Mouse (Mus musculus): ENCODE measurements at regions not wholly inside any gene's neighbourhood (a gene's known extent, or its start where the extent isn't known, plus 50 kb on each side); places are given as distances from the start of the nearest gene placed in this dataset.

DNA sequence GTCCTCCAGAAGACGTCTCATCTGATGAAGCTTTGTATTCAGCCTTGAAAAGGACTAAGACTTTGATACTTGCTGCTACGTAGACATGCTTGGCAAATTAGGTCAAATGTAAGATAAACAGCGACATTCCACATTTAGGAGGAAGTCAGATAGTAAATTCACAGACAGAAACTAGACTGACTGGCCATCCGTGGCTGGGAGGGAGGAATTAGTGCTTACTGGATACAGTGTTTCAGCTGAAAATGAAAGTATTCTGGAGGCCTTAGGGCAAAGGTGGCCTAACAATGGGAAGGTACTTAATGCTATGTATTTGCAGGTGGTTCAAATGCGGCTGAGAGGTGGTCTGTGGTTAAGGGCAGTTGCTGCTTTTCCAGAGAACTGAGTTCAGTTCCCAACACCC, 137.1 kb downstream of the Map3k7 start:
- no peak overlapping the region for H3K27ac ChIP-seq (ENCODE audit: insufficient read depth, low read depth, low read length)
- H3K4me1 ChIP-seq (ENCODE audit: control insufficient read depth, insufficient read depth, low read length) = no peaks in the 10 kb centered on the region
- TF ChIP-seq POLR2A (IDR thresholded peaks at IDR 0.05; ENCODE audit: insufficient read depth, low read depth, low read length) (no peak), CTCF (IDR thresholded peaks at IDR 0.05; ENCODE audit: insufficient read depth, low read depth, low read length) (no peak)
- WGBS = 76% methylated on average over 5 of the region's 5 CpGs
- H3K4me3 ChIP-seq (ENCODE audit: insufficient read depth, low read depth, low read length) = no peak overlapping the region

DNA sequence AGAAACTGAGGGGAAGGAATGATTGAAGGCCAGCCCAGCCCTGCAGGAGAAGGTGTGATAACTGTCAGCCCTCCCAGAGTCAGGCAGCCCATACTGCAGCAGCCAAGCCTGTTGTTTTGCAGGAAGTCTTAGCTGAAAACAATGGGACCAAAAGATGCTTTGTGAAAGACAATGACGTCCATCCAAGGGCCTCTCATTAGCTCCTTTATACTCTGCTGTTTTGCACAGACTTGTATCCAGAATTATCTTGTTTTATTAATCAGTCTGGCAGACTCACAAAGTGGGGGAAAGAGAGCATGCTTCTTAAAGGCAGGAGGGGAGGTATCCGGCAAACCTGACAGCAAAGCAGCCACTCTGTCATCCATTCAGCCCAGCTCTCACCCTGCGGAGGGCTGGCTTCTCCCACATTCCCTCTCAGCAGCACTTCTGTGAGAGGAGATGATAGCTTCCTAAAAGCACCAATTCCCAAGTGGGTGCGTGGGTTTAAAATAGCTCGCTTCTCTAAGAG, 131.9 kb upstream of the Bach2 start:
- no peak for TF ChIP-seq CTCF (IDR thresholded peaks at IDR 0.05; ENCODE audit: insufficient read depth, low read depth, low read length)
- TF ChIP-seq POLR2A (IDR thresholded peaks at IDR 0.05; ENCODE audit: insufficient read depth, low read depth, low read length) = no peak
- H3K27ac ChIP-seq (ENCODE audit: insufficient read depth, low read depth, low read length) = peak overlapping the region; percentile 61; the same call in 1 of the 2 replicates

DNA sequence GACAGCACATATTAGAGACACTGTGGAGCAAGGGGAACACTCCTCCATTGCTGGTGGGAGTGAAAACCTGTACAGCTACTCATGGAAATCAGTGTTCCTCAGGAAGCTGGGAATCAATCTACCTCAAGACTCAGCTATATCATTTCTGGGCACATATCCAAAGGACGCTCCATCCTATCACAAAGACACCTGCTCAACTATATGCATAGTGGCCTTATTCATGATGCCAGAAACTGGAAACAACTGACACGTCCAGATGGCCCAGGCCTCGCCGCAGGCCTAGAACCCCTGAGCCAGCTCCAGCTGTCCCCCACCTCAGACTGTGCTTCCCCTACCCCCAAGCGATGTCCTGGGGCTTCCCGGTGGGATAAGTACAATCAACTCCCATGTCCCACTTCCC, 116.3 kb upstream of the Bach2 start:
- Histone ChIP-seq H3K27ac (ENCODE audit: insufficient read depth, low read depth, low read length) (no peak overlapping the region), H3K4me3 (ENCODE audit: insufficient read depth, low read depth, low read length) (no peak overlapping the region), H3K4me1 (ENCODE audit: control insufficient read depth, insufficient read depth, low read length) (no peaks in the 10 kb centered on the region)
- WGBS = 93% methylated on average over 6 of the region's 6 CpGs
- TF ChIP-seq POLR2A (IDR thresholded peaks at IDR 0.05; ENCODE audit: insufficient read depth, low read depth, low read length) (no peak), CTCF (IDR thresholded peaks at IDR 0.05; ENCODE audit: insufficient read depth, low read depth, low read length) (no peak)

More for the DNA sequence above, 131.9 kb upstream of the Bach2 start:
- no peak overlapping the region for H3K4me3 ChIP-seq (ENCODE audit: insufficient read depth, low read depth, low read length)
- WGBS = 11% methylated on average over 5 of the region's 5 CpGs
- peaks cover 5% of the 10 kb centered on the region for H3K4me1 ChIP-seq (ENCODE audit: control insufficient read depth, insufficient read depth, low read length)

DNA sequence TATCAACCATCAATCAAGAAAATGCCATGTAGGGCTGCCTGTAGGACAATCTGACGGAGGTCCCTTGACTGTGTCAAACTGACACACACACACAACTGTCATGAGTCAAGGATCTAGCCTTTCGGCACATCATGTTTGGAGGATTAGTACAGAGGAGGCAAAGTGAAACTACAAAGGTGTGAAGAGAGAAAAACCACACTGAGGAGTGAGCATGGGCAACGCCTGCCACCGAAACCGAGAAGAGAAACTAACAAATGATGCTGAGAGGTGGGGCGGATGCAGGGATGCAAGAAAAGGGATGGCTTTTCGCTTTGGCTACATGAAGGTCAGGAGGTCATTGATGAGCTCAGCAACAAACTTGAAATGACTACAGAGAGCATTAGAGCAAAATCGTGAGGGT, 111.8 kb upstream of the Bach2 start:
- WGBS = 93% methylated on average over 8 of the region's 8 CpGs
- no peak for TF ChIP-seq CTCF (IDR thresholded peaks at IDR 0.05; ENCODE audit: insufficient read depth, low read depth, low read length)
- no peak for TF ChIP-seq POLR2A (IDR thresholded peaks at IDR 0.05; ENCODE audit: insufficient read depth, low read depth, low read length)
- H3K4me1 ChIP-seq (ENCODE audit: control insufficient read depth, insufficient read depth, low read length) = no peaks in the 10 kb centered on the region
- no peak overlapping the region for H3K27ac ChIP-seq (ENCODE audit: insufficient read depth, low read depth, low read length)
- H3K4me3 ChIP-seq (ENCODE audit: insufficient read depth, low read depth, low read length) = no peak overlapping the region

DNA sequence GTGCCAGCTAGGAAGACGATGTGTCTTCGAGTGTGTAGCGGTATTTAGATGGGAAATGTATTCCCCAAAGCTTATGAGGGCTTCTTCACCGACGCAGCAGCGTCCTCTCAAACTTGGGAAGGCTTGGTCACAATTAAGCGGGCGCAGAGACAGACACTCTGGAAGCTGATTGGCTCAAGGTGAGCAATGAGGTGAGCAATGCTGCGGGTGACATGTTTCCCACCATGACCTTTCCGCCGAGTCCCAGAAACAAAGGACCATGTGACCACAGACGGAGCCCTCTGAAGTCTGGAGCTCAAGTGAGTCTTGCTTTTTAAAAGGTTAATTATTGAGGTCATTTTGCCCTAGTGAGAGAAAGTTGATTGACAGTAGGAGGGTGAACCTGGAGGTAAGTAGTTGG, 108.0 kb upstream of the Bach2 start:
- no peak for TF ChIP-seq POLR2A (IDR thresholded peaks at IDR 0.05; ENCODE audit: insufficient read depth, low read depth, low read length)
- TF ChIP-seq CTCF (IDR thresholded peaks at IDR 0.05; ENCODE audit: insufficient read depth, low read depth, low read length) = no peak
- WGBS = 83% methylated on average over 12 of the region's 12 CpGs
- Histone ChIP-seq H3K4me3 (ENCODE audit: insufficient read depth, low read depth, low read length) (no peak overlapping the region), H3K4me1 (ENCODE audit: control insufficient read depth, insufficient read depth, low read length) (no peaks in the 10 kb centered on the region), H3K27ac (ENCODE audit: insufficient read depth, low read depth, low read length) (no peak overlapping the region)

DNA sequence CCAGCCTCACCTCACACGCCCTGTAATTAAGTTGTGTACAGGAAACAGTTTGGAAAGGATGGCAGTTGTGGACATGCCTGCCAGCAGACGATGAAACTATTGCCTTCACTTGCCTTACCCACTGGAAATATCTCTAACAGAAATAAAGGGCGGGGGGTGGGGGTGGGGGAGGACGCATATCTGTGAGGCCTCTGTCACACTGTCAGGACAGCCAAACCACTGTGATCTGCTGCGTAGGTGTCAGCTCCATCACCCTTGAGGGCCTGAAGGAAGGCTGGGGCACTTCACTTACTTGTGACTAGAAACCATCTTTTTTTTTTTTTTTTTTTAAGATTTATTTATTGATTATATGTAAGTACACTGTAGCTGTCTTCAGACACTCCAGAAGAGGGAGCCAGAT, 106.8 kb upstream of the Bach2 start:
- no peak for TF ChIP-seq CTCF (IDR thresholded peaks at IDR 0.05; ENCODE audit: insufficient read depth, low read depth, low read length)
- TF ChIP-seq POLR2A (IDR thresholded peaks at IDR 0.05; ENCODE audit: insufficient read depth, low read depth, low read length) = no peak
- WGBS = 88% methylated on average over 5 of the region's 5 CpGs

DNA sequence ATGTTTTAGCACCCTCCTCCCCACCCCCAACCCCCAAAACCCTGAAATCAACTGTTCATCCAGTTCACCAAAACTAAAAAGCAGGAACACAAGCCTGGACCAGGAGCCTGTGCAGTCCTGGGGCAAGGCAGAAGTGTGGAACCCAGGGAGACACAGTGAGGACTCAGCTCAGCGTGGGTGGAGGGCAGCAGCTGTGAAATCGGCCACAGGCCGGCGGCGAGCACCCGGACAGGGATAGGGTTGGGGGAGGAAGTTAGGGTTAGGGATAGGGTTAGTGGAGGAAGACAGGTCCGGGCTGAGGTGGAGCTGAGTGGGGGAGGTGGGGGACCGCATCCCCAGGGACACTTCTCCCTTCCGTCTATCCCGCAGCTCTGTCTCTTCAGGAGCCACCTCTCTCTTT, 102.5 kb upstream of the Bach2 start:
- 77% methylated on average over 10 of the region's 10 CpGs for WGBS
- TF ChIP-seq CTCF (IDR thresholded peaks at IDR 0.05; ENCODE audit: insufficient read depth, low read depth, low read length) (no peak), POLR2A (IDR thresholded peaks at IDR 0.05; ENCODE audit: insufficient read depth, low read depth, low read length) (no peak)
- Histone ChIP-seq H3K27ac (ENCODE audit: insufficient read depth, low read depth, low read length) (no peak overlapping the region), H3K4me1 (ENCODE audit: control insufficient read depth, insufficient read depth, low read length) (peaks cover 8% of the 10 kb centered on the region; the same call in 1 of the 2 replicates), H3K4me3 (ENCODE audit: insufficient read depth, low read depth, low read length) (no peak overlapping the region)

More for the DNA sequence above, 106.8 kb upstream of the Bach2 start:
- H3K4me1 ChIP-seq (ENCODE audit: control insufficient read depth, insufficient read depth, low read length) = no peaks in the 10 kb centered on the region
- H3K27ac ChIP-seq (ENCODE audit: insufficient read depth, low read depth, low read length) = no peak overlapping the region
- no peak overlapping the region for H3K4me3 ChIP-seq (ENCODE audit: insufficient read depth, low read depth, low read length)

DNA sequence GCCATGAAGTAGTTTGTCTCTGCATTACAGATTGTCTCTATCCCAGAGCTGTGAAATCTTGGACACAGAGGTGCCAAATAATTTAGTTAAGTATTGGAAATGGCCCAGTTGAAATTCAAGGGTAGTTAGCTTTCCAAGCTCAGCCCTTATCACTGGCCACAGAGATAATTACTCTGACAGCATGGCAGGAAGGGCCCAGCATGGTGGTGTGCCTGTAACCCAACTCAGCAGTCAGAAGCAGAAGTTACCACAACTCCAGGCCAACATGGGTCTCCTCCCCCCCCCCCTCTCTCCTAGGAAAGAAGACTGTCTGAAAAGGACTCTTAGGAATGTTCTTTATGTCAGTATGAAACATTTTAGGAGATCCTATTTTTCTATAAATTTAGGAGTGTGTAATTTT, 101.4 kb upstream of the Bach2 start:
- Histone ChIP-seq H3K4me3 (ENCODE audit: insufficient read depth, low read depth, low read length) (no peak overlapping the region), H3K4me1 (ENCODE audit: control insufficient read depth, insufficient read depth, low read length) (peaks cover 8% of the 10 kb centered on the region; the same call in 1 of the 2 replicates), H3K27ac (ENCODE audit: insufficient read depth, low read depth, low read length) (no peak overlapping the region)
- TF ChIP-seq POLR2A (IDR thresholded peaks at IDR 0.05; ENCODE audit: insufficient read depth, low read depth, low read length) (no peak), CTCF (IDR thresholded peaks at IDR 0.05; ENCODE audit: insufficient read depth, low read depth, low read length) (no peak)

DNA sequence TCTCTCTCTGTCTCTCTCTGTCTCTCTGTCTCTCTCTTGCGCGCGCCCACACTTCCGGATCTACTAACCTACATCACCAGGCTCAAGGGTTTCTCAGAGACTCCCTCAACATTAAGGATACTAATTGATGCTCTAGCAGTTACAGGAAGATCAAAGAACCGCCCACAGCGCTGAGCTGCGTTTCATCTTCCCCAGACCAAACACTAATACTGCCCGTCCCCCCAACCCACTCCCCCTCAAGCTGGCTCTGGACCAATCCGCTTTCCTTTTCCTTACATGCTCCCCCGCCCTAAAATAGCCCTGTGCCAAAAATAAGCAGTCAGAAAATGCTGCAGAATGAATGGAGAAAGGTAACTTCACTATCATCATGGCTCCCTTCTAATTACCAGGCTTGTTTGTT, 100.6 kb upstream of the Bach2 start:
- no peak for TF ChIP-seq POLR2A (IDR thresholded peaks at IDR 0.05; ENCODE audit: insufficient read depth, low read depth, low read length)
- no peak for TF ChIP-seq CTCF (IDR thresholded peaks at IDR 0.05; ENCODE audit: insufficient read depth, low read depth, low read length)
- H3K4me3 ChIP-seq (ENCODE audit: insufficient read depth, low read depth, low read length) = no peak overlapping the region
- H3K27ac ChIP-seq (ENCODE audit: insufficient read depth, low read depth, low read length) = no peak overlapping the region
- WGBS = 25% methylated on average over 10 of the region's 10 CpGs
- H3K4me1 ChIP-seq (ENCODE audit: control insufficient read depth, insufficient read depth, low read length) = peaks cover 8% of the 10 kb centered on the region; the same call in 1 of the 2 replicates

DNA sequence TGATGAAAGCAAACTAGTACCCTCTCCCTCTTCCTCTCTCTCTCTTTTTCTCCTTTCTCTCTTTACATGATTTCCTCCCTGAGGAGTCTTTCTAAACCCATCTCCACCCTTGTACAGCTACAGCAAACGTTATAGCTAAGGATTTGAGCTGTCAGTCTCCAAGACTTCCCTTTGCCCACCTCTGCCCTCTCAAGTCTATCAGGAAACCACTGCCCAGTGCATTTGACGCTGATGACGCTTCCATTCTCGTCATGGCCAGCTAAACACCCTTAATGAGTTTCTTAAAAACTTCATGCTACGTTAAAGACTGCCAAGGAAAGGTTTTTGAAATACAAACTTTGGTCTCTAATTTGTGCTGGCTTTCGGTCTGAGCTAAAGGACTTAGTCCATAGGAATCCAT, 99.0 kb upstream of the Bach2 start:
- 88% methylated on average over 6 of the region's 6 CpGs for WGBS
- Histone ChIP-seq H3K4me3 (ENCODE audit: insufficient read depth, low read depth, low read length) (no peak overlapping the region), H3K4me1 (ENCODE audit: control insufficient read depth, insufficient read depth, low read length) (peaks cover 8% of the 10 kb centered on the region; the same call in 1 of the 2 replicates), H3K27ac (ENCODE audit: insufficient read depth, low read depth, low read length) (no peak overlapping the region)
- no peak for TF ChIP-seq POLR2A (IDR thresholded peaks at IDR 0.05; ENCODE audit: insufficient read depth, low read depth, low read length)
- TF ChIP-seq CTCF (IDR thresholded peaks at IDR 0.05; ENCODE audit: insufficient read depth, low read depth, low read length) = no peak

All from olfactory bulb, adult 2 months (tissue).